Mouse (Mus musculus) limb, embryonic 11.5 days (tissue): ENCODE measurements at regions not wholly inside any gene's neighbourhood (a gene's known extent, or its start where the extent isn't known, plus 50 kb on each side); places are given as distances from the start of the nearest gene placed in this dataset.

ENCODE experiments used
- ATAC-seq: fragments of 200-750 bp; cut with Nextera tagmentation; 2 replicates; pipeline ENCODE4 v1.8.0; 2017; ENCODE audit warnings: low read depth; ENCODE audit not compliant: insufficient number of reproducible peaks, low FRiP score, low TSS enrichment
- DNase-seq: peaks from one replicate; pipeline ENCODE4 v3.0.0-alpha.2; 2015; ENCODE audit warnings: low spot score
- H3K27ac ChIP-seq: fragments of 300-500 bp; sonication (generic); replicated peaks from 2 replicates; pipeline ENCODE4 v1.5.1; 2014; ENCODE audit warnings: low read depth, mild to moderate bottlenecking, low read length
- H3K27me3 ChIP-seq: fragments of 300-500 bp; sonication (generic); 2 replicates; pipeline ENCODE4 v1.6.1; 2014; ENCODE audit warnings: mild to moderate bottlenecking, low read length, mixed read lengths; ENCODE audit not compliant: control insufficient read depth, insufficient read depth
- H3K36me3 ChIP-seq: fragments of 300-500 bp; sonication (generic); 2 replicates; pipeline ENCODE4 v1.6.1; 2014; ENCODE audit warnings: mild to moderate bottlenecking, low read length, moderate library complexity, mixed read lengths; ENCODE audit not compliant: control insufficient read depth, insufficient read depth
- H3K4me1 ChIP-seq: fragments of 300-500 bp; sonication (generic); 2 replicates; pipeline ENCODE4 v1.6.1; 2014; ENCODE audit warnings: low read length, mixed read lengths; ENCODE audit not compliant: control insufficient read depth, insufficient read depth
- H3K4me2 ChIP-seq: fragments of 300-500 bp; sonication (generic); 2 replicates; pipeline ENCODE4 v1.6.1; 2014; ENCODE audit warnings: low read depth, mild to moderate bottlenecking, moderate library complexity; ENCODE audit not compliant: severe bottlenecking
- H3K4me3 ChIP-seq: fragments of 300-500 bp; sonication (generic); 2 replicates; pipeline ENCODE4 v1.5.1; 2014; ENCODE audit warnings: low read depth, low read length
- H3K9ac ChIP-seq: fragments of 300-500 bp; sonication (generic); 2 replicates; pipeline ENCODE4 v1.6.1; 2014; ENCODE audit warnings: mild to moderate bottlenecking, low read length
- H3K9me3 ChIP-seq: fragments of 300-500 bp; sonication (generic); 2 replicates; pipeline ENCODE4 v1.6.1; 2016; ENCODE audit warnings: low read length; ENCODE audit not compliant: control insufficient read depth
- WGBS: fragments of 180-500 bp; shearing (Covaris S2); extraction: QIAGEN DNeasy Blood & Tissue Kit; methylation state at CpG from one replicate; pipeline ENCODE4 v1.1.7; 2014; 5-methylcytosine and 5-hydroxymethylcytosine counted together

DNA sequence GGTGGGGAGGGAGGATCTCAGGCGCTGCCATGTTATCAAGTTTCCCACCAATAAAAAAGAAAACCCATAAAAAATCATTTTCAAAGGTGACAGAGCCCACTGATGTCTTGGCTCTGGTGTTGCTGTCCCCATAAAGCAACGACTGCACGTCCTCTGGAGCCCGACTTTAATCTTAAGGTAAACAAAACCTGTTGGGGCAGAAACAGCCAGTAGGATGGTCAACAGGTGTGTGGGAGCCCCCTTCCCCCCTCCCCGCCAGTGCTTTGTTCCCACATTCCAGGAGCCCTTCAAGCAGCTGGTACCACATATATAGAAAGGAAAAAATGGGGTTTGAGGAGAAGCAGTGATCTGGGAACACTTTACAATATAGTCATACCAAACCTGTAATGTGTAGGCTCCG is 118.3 kb upstream of the Lrig1 start:
- 37% methylated on average over 6 of the region's 6 CpGs for WGBS

DNA sequence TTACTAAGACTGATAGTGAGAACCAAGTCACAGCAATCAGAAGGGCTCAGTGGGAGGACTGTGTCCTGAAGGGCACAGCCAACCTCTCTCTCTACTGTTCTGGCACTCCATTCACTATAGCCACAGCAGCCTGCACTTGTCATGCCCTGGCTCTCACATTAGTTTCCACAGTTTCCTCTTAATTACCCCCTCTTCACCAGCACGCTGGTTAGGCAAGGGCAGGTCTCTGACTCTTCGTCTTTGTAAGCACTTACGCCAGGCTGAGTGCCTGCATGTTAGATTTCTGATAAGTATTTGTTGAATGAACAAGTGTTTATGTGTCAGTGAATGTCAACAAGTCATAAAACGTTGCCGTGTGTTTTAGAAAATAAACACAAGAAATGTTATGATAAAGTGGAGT is 116.2 kb upstream of the Lrig1 start:
- Histone ChIP-seq H3K4me1 (no peaks in the 10 kb centered on the region), H3K4me2 (no peak overlapping the region), H3K4me3 (no peak overlapping the region), H3K9me3 (no peaks in the 10 kb centered on the region), H3K27ac (no peak overlapping the region), H3K9ac (no peak overlapping the region), H3K36me3 (no peaks in the 10 kb centered on the region), H3K27me3 (no peaks in the 10 kb centered on the region)
- 69% methylated on average over 5 of the region's 5 CpGs for WGBS
- DNase-seq (no peak), ATAC-seq (no peak)

More for the DNA sequence above, 118.3 kb upstream of the Lrig1 start:
- Histone ChIP-seq H3K27me3 (no peaks in the 10 kb centered on the region), H3K9ac (no peak overlapping the region), H3K4me3 (no peak overlapping the region), H3K9me3 (no peaks in the 10 kb centered on the region), H3K4me2 (no peak overlapping the region), H3K4me1 (no peaks in the 10 kb centered on the region), H3K36me3 (no peaks in the 10 kb centered on the region), H3K27ac (no peak overlapping the region)
- no peak for ATAC-seq
- no peak for DNase-seq

- H3K27me3 ChIP-seq: no peaks in the 10 kb centered on the region
- H3K27ac ChIP-seq: no peak overlapping the region
- no peaks in the 10 kb centered on the region for H3K9me3 ChIP-seq
- no peak for DNase-seq
- H3K4me1 ChIP-seq: no peaks in the 10 kb centered on the region
- no peak overlapping the region for H3K4me2 ChIP-seq
- no peaks in the 10 kb centered on the region for H3K36me3 ChIP-seq
- no peak for ATAC-seq
- 79% methylated on average over 3 of the region's 3 CpGs for WGBS
- H3K9ac ChIP-seq: no peak overlapping the region
- H3K4me3 ChIP-seq: no peak overlapping the region
Observed at GRCm38 (mm10) chr6:94814711-94815110, 114.8 kb upstream of the Lrig1 start.

GRCm38 (mm10) chr6:94813481-94814148 is 113.7 kb upstream of the Lrig1 start:
- 73% methylated on average over 7 of the region's 7 CpGs for WGBS
- no peak for DNase-seq
- no peaks in the 10 kb centered on the region for H3K36me3 ChIP-seq
- no peaks in the 10 kb centered on the region for H3K4me1 ChIP-seq
- no peak overlapping the region for H3K4me2 ChIP-seq
- H3K27me3 ChIP-seq: no peaks in the 10 kb centered on the region
- no peaks in the 10 kb centered on the region for H3K9me3 ChIP-seq
- H3K27ac ChIP-seq: no peak overlapping the region
- H3K9ac ChIP-seq: no peak overlapping the region
- no peak overlapping the region for H3K4me3 ChIP-seq
- no peak for ATAC-seq

DNA sequence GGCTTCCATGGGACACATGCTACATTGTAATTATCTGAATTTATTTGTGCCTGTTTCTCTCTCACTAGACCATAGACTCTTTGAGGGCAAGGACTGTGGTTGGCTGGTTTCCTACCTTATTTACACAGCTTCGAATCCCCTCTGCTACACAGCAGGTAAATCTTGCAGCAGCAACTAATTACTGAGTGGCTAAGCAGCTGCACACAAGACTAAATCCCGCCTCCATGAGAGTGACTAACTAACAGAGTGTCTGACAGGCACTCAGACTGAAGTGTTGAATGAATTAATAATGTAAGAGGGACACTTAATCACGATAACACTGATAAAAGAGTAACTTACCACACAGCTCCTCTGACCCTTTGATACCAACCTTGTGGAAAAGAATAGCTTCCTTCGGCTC is 111.9 kb upstream of the Lrig1 start:
- peaks cover 2% of the 10 kb centered on the region; the same call in 1 of the 2 replicates for H3K4me1 ChIP-seq
- H3K9ac ChIP-seq: no peak overlapping the region
- no peaks in the 10 kb centered on the region for H3K9me3 ChIP-seq
- H3K4me3 ChIP-seq: no peak overlapping the region
- no peak for DNase-seq
- no peaks in the 10 kb centered on the region for H3K36me3 ChIP-seq
- no peak overlapping the region for H3K4me2 ChIP-seq
- WGBS: 34% methylated on average over 4 of the region's 4 CpGs
- H3K27ac ChIP-seq: no peak overlapping the region
- H3K27me3 ChIP-seq: no peaks in the 10 kb centered on the region
- ATAC-seq: no peak

GRCm38 (mm10) chr6:94807216-94807615 is 107.3 kb upstream of the Lrig1 start:
- H3K4me1 ChIP-seq: peaks cover 11% of the 10 kb centered on the region
- no peaks in the 10 kb centered on the region for H3K9me3 ChIP-seq
- H3K9ac ChIP-seq: no peak overlapping the region
- H3K27me3 ChIP-seq: no peaks in the 10 kb centered on the region
- WGBS: 78% methylated on average over 6 of the region's 6 CpGs
- H3K36me3 ChIP-seq: no peaks in the 10 kb centered on the region
- no peak overlapping the region for H3K4me3 ChIP-seq
- H3K4me2 ChIP-seq: no peak overlapping the region
- H3K27ac ChIP-seq: no peak overlapping the region; the same call in 1 of the 2 replicates
- DNase-seq (no peak), ATAC-seq (no peak)

DNA sequence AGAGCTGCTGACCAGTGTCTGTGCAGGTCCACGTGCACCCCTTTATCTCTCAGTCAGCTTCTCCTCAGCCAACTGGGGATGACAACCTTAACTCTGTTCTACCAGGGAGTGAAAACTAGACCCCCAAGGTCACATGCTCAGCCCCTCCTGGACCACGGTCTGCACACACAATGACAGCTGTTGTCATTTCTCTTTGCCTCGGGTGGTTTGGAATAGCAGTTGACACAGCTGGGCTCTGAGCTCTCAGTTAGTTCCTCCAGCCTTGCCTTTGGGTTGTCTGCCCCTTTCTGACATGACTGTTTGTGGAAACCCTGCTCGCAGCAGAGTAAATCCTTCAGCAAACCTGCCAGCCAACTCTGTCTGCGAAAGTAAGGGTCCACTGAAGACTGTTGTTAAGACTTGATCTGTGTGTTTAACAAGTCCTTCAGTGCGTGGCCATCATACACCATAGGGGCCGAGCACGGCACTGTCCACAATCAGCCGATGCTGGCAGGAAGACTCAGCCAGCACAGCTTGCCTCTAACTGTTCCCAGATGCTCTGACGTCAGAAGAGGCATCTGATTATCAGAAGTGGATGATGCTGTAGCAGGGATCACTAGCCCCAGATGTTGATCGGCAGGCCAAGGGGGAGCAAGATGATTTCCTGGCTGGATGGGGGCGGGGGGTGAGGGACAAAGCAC is 106.7 kb upstream of the Lrig1 start:
- Histone ChIP-seq H3K4me1 (peaks cover 11% of the 10 kb centered on the region), H3K27me3 (no peaks in the 10 kb centered on the region), H3K27ac (no peak overlapping the region; the same call in 1 of the 2 replicates), H3K4me2 (no peak overlapping the region), H3K4me3 (no peak overlapping the region), H3K9ac (no peak overlapping the region), H3K9me3 (no peaks in the 10 kb centered on the region), H3K36me3 (no peaks in the 10 kb centered on the region)
- peak; percentile 67 for DNase-seq
- ATAC-seq: peak; percentile 52
- WGBS: 32% methylated on average over 12 of the region's 12 CpGs

- H3K27ac ChIP-seq: no peak overlapping the region
- ATAC-seq (no peak), DNase-seq (peak; percentile 53)
- H3K36me3 ChIP-seq: no peaks in the 10 kb centered on the region
- no peaks in the 10 kb centered on the region for H3K27me3 ChIP-seq
- no peaks in the 10 kb centered on the region for H3K9me3 ChIP-seq
- H3K9ac ChIP-seq: no peak overlapping the region
- H3K4me2 ChIP-seq: no peak overlapping the region
- WGBS: 18% methylated on average over 6 of the region's 6 CpGs
- H3K4me1 ChIP-seq: peaks cover 14% of the 10 kb centered on the region
- no peak overlapping the region for H3K4me3 ChIP-seq
Observed at GRCm38 (mm10) chr6:94805685-94806084, 105.7 kb upstream of the Lrig1 start.
